Mouse (Mus musculus): ENCODE data around the gene Ptk6. TPM values are rescaled to one million over a fixed set of nuclear protein-coding genes. Genes with fewer than 3 reads are reported as not detected.

The Ptk6 gene
- polyA plus RNA-seq, 1 experiment from 2014 or later: 0.04 TPM

GRCm38 (mm10) chr2:181237251-181238014, 34.8 kb upstream of the Ptk6 start:
- ATAC-seq: no peak
- 0 out of 2 replicates have a peak, but pooled peaks cover 2% of the 10 kb centered on the region for H3K27me3 ChIP-seq (replicated peaks)
- H3K27ac ChIP-seq: no peak overlapping the region
- peaks cover 28% of the 10 kb centered on the region for H3K4me1 ChIP-seq
- no peak overlapping the region for H3K4me3 ChIP-seq
- H3K9ac ChIP-seq: no peak overlapping the region
- WGBS (ENCODE audit: insufficient replicate concordance): 80% methylated on average over 17 of the region's 17 CpGs
- H3K9me3 ChIP-seq (replicated peaks): no peaks in the 10 kb centered on the region
- peaks cover 56% of the 10 kb centered on the region for H3K36me3 ChIP-seq
- H3K4me2 ChIP-seq: no peak overlapping the region

- H3K4me1 ChIP-seq: peaks cover 13% of the 10 kb centered on the region
- peaks cover 70% of the 10 kb centered on the region for H3K36me3 ChIP-seq
- no peaks in the 10 kb centered on the region for H3K9me3 ChIP-seq (replicated peaks)
- H3K4me3 ChIP-seq: no peak overlapping the region
- no peak overlapping the region for H3K4me2 ChIP-seq
- no peak for ATAC-seq
- no peak overlapping the region for H3K27ac ChIP-seq
- H3K9ac ChIP-seq: no peak overlapping the region
- WGBS (ENCODE audit: insufficient replicate concordance): 77% methylated on average over 23 of the region's 23 CpGs
- H3K27me3 ChIP-seq (replicated peaks): no peaks in the 10 kb centered on the region
Measured at GRCm38 (mm10) chr2:181235681-181236566, 33.3 kb upstream of the Ptk6 start.

GRCm38 (mm10) chr2:181234680-181235079, 32.1 kb upstream of the Ptk6 start:
- no peak overlapping the region for H3K9ac ChIP-seq
- ATAC-seq: no peak

GRCm38 (mm10) chr2:181233443-181233842, 30.9 kb upstream of the Ptk6 start:
- no peaks in the 10 kb centered on the region for H3K9me3 ChIP-seq (replicated peaks)
- H3K27me3 ChIP-seq (replicated peaks): no peaks in the 10 kb centered on the region
- 84% methylated on average over 15 of the region's 15 CpGs for WGBS (ENCODE audit: insufficient replicate concordance)
- H3K27ac ChIP-seq: no peak overlapping the region
- no peaks in the 10 kb centered on the region for H3K4me1 ChIP-seq
- H3K4me3 ChIP-seq: no peak overlapping the region
- peaks cover 80% of the 10 kb centered on the region for H3K36me3 ChIP-seq
- no peak overlapping the region for H3K9ac ChIP-seq
- no peak overlapping the region for H3K4me2 ChIP-seq
- ATAC-seq: no peak

More at GRCm38 (mm10) chr2:181234680-181235079, 32.1 kb upstream of the Ptk6 start:
- 77% methylated on average over 11 of the region's 11 CpGs for WGBS (ENCODE audit: insufficient replicate concordance)
- peaks cover 74% of the 10 kb centered on the region for H3K36me3 ChIP-seq
- 0 out of 2 replicates have a peak, but pooled peaks cover 5% of the 10 kb centered on the region for H3K4me1 ChIP-seq
- no peak overlapping the region for H3K4me3 ChIP-seq
- H3K9me3 ChIP-seq (replicated peaks): no peaks in the 10 kb centered on the region
- H3K27ac ChIP-seq: no peak overlapping the region
- H3K27me3 ChIP-seq (replicated peaks): no peaks in the 10 kb centered on the region
- no peak overlapping the region for H3K4me2 ChIP-seq

GRCm38 (mm10) chr2:181231171-181231570, 28.6 kb upstream of the Ptk6 start:
- Histone ChIP-seq H3K27ac (no peak overlapping the region), H3K4me3 (no peak overlapping the region), H3K27me3 (replicated peaks) (no peaks in the 10 kb centered on the region), H3K9me3 (replicated peaks) (no peaks in the 10 kb centered on the region), H3K36me3 (peaks cover 60% of the 10 kb centered on the region), H3K9ac (no peak overlapping the region), H3K4me2 (no peak overlapping the region), H3K4me1 (no peaks in the 10 kb centered on the region)
- WGBS (ENCODE audit: insufficient replicate concordance): 72% methylated on average over 19 of the region's 20 CpGs
- ATAC-seq: no peak

- Histone ChIP-seq H3K9me3 (replicated peaks) (no peaks in the 10 kb centered on the region), H3K27me3 (replicated peaks) (no peaks in the 10 kb centered on the region), H3K9ac (no peak overlapping the region), H3K27ac (no peak overlapping the region), H3K4me3 (no peak overlapping the region), H3K4me1 (no peaks in the 10 kb centered on the region), H3K4me2 (no peak overlapping the region), H3K36me3 (peaks cover 48% of the 10 kb centered on the region)
- WGBS (ENCODE audit: insufficient replicate concordance): 55% methylated on average over 1 of the region's 1 CpGs
- no peak for ATAC-seq
Measured at GRCm38 (mm10) chr2:181228335-181228734, 25.7 kb upstream of the Ptk6 start.

GRCm38 (mm10) chr2:181227122-181227521, 24.5 kb upstream of the Ptk6 start:
- no peak overlapping the region for H3K27ac ChIP-seq
- no peaks in the 10 kb centered on the region for H3K9me3 ChIP-seq (replicated peaks)
- ATAC-seq: no peak
- H3K4me1 ChIP-seq: no peaks in the 10 kb centered on the region
- no peak overlapping the region for H3K4me3 ChIP-seq
- WGBS (ENCODE audit: insufficient replicate concordance): 72% methylated on average over 3 of the region's 3 CpGs
- H3K9ac ChIP-seq: no peak overlapping the region
- H3K27me3 ChIP-seq (replicated peaks): 0 out of 2 replicates have a peak, but pooled peaks cover 2% of the 10 kb centered on the region
- H3K36me3 ChIP-seq: peaks cover 36% of the 10 kb centered on the region
- no peak overlapping the region for H3K4me2 ChIP-seq

- H3K9ac ChIP-seq: no peak overlapping the region
- H3K4me2 ChIP-seq: no peak overlapping the region
- peaks cover 21% of the 10 kb centered on the region for H3K27me3 ChIP-seq (replicated peaks)
- peaks cover 8% of the 10 kb centered on the region for H3K4me1 ChIP-seq
- WGBS (ENCODE audit: insufficient replicate concordance): 65% methylated on average over 2 of the region's 2 CpGs
- no peak overlapping the region for H3K27ac ChIP-seq
- no peak for ATAC-seq
- no peak overlapping the region for H3K4me3 ChIP-seq
- peaks cover 15% of the 10 kb centered on the region for H3K36me3 ChIP-seq
- no peaks in the 10 kb centered on the region for H3K9me3 ChIP-seq (replicated peaks)
Measured at GRCm38 (mm10) chr2:181224994-181225393, 22.4 kb upstream of the Ptk6 start.

- WGBS (ENCODE audit: insufficient replicate concordance): 21% methylated on average over 2 of the region's 2 CpGs
- peak overlapping the region; percentile 21; the same call in 1 of the 2 replicates for H3K4me3 ChIP-seq
- no peak for ATAC-seq
- H3K36me3 ChIP-seq: no peaks in the 10 kb centered on the region
- H3K4me1 ChIP-seq: peaks cover 31% of the 10 kb centered on the region
- H3K9me3 ChIP-seq (replicated peaks): no peaks in the 10 kb centered on the region
- H3K9ac ChIP-seq: no peak overlapping the region
- H3K27ac ChIP-seq: no peak overlapping the region
- peak overlapping the region; percentile 58 for H3K4me2 ChIP-seq
- H3K27me3 ChIP-seq (replicated peaks): peaks cover 42% of the 10 kb centered on the region
Measured at GRCm38 (mm10) chr2:181220361-181220760, 17.8 kb upstream of the Ptk6 start.

GRCm38 (mm10) chr2:181219538-181220216, 17.1 kb upstream of the Ptk6 start, which contains the start of gene Fndc11:
Gene Fndc11 (plus strand): TSS chr2:181220013.
- H3K9ac ChIP-seq: no peak within 1 kb of the TSS
- peaks cover 46% of the 10 kb centered on the region for H3K27me3 ChIP-seq (replicated peaks)
- no peaks in the 10 kb centered on the region for H3K9me3 ChIP-seq (replicated peaks)
- peaks cover 35% of the 10 kb centered on the region for H3K4me1 ChIP-seq
- H3K27ac ChIP-seq: no peak within 1 kb of the TSS
- peak within 1 kb of the TSS; percentile 58 for H3K4me2 ChIP-seq
- H3K4me3 ChIP-seq: peak within 1 kb of the TSS; percentile 21; the same call in 1 of the 2 replicates
- peak; percentile 73 for ATAC-seq
- no peaks in the 10 kb centered on the region for H3K36me3 ChIP-seq
- WGBS (ENCODE audit: insufficient replicate concordance): 5% methylated on average over 25 of the region's 25 CpGs

GRCm38 (mm10) chr2:181218881-181219485, 16.4 kb upstream of the Ptk6 start:
- ATAC-seq: no peak
- Histone ChIP-seq H3K4me2 (peak overlapping the region; percentile 58), H3K27me3 (replicated peaks) (peaks cover 53% of the 10 kb centered on the region), H3K36me3 (no peaks in the 10 kb centered on the region), H3K9me3 (replicated peaks) (no peaks in the 10 kb centered on the region), H3K4me3 (no peak overlapping the region), H3K27ac (no peak overlapping the region), H3K4me1 (peaks cover 35% of the 10 kb centered on the region), H3K9ac (no peak overlapping the region)
- WGBS (ENCODE audit: insufficient replicate concordance): 27% methylated on average over 5 of the region's 5 CpGs

Data from liver, embryonic 12.5 days (tissue).